Mouse (Mus musculus) intestine, embryonic 15.5 days (tissue): ENCODE measurements around the gene Fbxl18. TPM values are rescaled to one million over a fixed set of nuclear protein-coding genes. Genes with fewer than 3 reads are reported as not detected.
A peak's percentile ranks its signal among the peaks of the same experiment; 100 is the strongest.

Experiments used
- ATAC-seq: fragments of 200-750 bp; cut with Nextera tagmentation; 2 replicates; pipeline ENCODE4 v1.8.0; 2017; ENCODE audit warnings: moderate TSS enrichment, moderate library complexity
- H3K27ac ChIP-seq: fragments of 300-500 bp; sonication (generic); 2 replicates; pipeline ENCODE4 v1.5.1; 2015; ENCODE audit warnings: mild to moderate bottlenecking, inconsistent platforms
- H3K27me3 ChIP-seq: fragments of 300-500 bp; sonication (generic); replicated peaks from 2 replicates; pipeline ENCODE4 v1.6.1; 2015; ENCODE audit warnings: inconsistent platforms
- H3K36me3 ChIP-seq: fragments of 300-500 bp; sonication (generic); 2 replicates; pipeline ENCODE4 v1.6.1; 2015; ENCODE audit warnings: inconsistent platforms
- H3K4me1 ChIP-seq: fragments of 300-500 bp; sonication (generic); replicated peaks from 2 replicates; pipeline ENCODE4 v1.6.1; 2015; ENCODE audit warnings: inconsistent platforms
- H3K4me2 ChIP-seq: fragments of 300-500 bp; sonication (generic); replicated peaks from 2 replicates; pipeline ENCODE4 v1.6.1; 2015; ENCODE audit warnings: mild to moderate bottlenecking, inconsistent platforms
- H3K4me3 ChIP-seq: fragments of 300-500 bp; sonication (generic); replicated peaks from 2 replicates; pipeline ENCODE4 v1.5.1; 2015; ENCODE audit warnings: inconsistent platforms
- H3K9ac ChIP-seq: fragments of 300-500 bp; sonication (generic); 2 replicates; pipeline ENCODE4 v1.6.1; 2015; ENCODE audit warnings: inconsistent platforms
- H3K9me3 ChIP-seq: fragments of 300-500 bp; sonication (generic); 2 replicates; pipeline ENCODE4 v1.6.1; 2016; ENCODE audit warnings: inconsistent platforms
- WGBS: fragments of 180-500 bp; shearing (Covaris S2); methylation state at CpG from one replicate; pipeline ENCODE4 v1.1.7; 2015; 5-methylcytosine and 5-hydroxymethylcytosine counted together
- polyA plus RNA-seq: library from polyadenylated mRNA; unstranded; fragments of >200 nt; fragmentation: Nextera tagmentation; extraction: Ambion mirVana; gene quantifications from 2 replicates; pipeline ENCODE4 v1.2.1, GENCODE M21; 2015

The Fbxl18 gene
- polyA plus RNA-seq, result 11.1 and 11.4 TPM in 2 replicates

DNA sequence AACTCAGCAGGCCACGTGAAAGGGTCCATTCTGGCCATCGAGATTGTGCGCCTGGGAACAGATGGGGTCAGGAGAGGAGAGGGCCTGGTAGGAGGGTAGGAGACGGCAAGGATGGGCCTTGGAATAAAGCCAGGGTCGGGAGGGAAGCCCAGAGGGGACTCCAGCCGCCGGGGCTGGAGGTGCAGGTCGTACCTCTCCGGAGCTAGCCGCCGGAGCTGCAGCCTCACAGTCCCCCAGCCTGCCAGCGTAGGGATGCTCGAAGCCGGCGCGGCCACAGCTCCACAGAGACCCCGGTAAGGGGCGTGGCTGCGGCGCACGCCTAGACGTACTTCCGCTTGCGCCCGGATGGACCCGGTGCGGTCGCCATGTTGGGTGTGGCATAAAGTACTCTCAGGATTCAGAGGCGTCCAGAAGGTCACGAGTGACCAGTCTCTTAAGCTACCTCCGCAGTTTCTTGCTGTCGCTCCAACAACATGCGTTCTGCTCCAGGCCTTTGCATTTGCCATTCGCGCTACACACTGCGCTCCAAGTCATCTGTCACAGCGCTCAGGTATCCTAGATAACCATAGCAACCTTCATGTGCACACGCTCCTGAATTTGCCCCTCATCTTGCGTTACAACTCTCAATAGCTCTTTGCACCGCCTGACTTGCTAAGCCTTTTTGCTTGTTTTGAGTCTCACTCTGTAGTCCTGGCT is at the start of gene Fbxl18:
Gene Fbxl18, minus strand, starts transcription at position 504 of the 696 bp plus-strand sequence.
- Histone ChIP-seq H3K9ac (peak within 1 kb of the TSS; percentile 64), H3K27me3 (no peaks in the 10 kb centered on the region), H3K36me3 (no peaks in the 10 kb centered on the region), H3K4me3 (peak within 1 kb of the TSS; percentile 63), H3K4me2 (peak within 1 kb of the TSS; percentile 69), H3K4me1 (peaks cover 16% of the 10 kb centered on the region), H3K27ac (peak within 1 kb of the TSS; percentile 42), H3K9me3 (no peaks in the 10 kb centered on the region)
- WGBS, result under 1% methylated on average over 40 of the region's 40 CpGs
- peak; percentile 90 for ATAC-seq

DNA sequence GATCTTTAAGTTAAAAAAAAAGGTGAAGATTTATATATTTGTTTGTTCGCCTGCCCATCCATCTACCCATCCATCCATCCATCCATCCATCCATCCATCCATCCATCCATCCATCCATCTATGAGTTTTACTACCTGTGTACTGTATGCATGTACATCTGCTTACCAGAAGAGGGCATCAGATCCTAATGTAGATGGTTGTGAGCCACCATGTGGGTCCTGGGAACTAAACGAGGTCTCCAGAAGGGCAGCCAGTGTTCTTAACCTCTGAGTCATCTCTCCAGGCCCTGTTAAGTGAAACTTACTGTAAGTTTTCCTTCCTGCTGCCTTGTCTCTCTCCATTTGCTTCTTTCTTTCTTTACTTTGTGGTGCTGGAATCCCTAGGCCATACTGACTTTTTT is 45.2 kb upstream of the Fbxl18 start:
- Histone ChIP-seq H3K4me2 (no peak overlapping the region), H3K27ac (no peak overlapping the region), H3K27me3 (no peaks in the 10 kb centered on the region), H3K9me3 (no peaks in the 10 kb centered on the region), H3K4me3 (no peak overlapping the region), H3K36me3 (no peaks in the 10 kb centered on the region), H3K9ac (no peak overlapping the region), H3K4me1 (peaks cover 8% of the 10 kb centered on the region)
- 64% methylated on average over 2 of the region's 2 CpGs for WGBS
- ATAC-seq, result no peak

DNA sequence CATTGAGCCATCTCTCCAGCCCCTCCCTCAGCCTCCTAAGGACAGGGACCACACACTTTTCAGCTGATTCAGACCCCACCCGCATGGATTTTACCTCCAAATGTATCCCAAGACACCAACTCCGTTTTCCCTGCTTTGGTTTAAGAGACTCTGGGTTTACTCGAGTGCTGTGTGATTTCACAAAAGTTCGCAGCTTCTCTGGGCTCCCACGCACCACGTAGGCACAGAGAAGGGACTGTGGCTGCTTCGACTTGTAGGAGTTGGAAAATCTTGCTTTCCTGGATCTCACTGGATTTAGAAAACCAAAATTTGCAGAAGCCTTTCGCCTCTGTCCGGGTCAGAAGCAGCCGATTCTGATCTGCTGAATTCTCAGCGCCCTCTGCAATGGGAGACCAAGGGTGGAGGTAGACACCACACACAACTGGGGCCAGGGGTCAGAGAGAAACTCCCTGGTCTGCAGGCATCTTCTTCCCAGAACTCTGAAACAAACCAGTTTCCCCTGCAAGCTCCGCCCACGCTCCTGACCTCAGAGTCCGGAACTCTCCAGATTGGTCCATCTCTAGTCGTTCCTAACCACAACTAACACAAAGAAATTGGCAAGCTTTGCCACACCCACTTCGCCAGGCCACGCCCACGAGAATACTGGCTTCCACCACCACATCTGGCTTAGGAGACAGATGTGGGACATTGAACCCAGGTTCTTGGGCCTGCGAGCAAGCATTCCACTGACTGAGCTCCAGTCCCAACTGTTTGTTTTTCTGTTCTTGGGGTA is 42.9 kb upstream of the Fbxl18 start:
- Histone ChIP-seq H3K27me3 (no peaks in the 10 kb centered on the region), H3K4me2 (no peak overlapping the region), H3K9me3 (no peaks in the 10 kb centered on the region), H3K27ac (no peak overlapping the region), H3K4me1 (peaks cover 8% of the 10 kb centered on the region; the same call in 1 of the 2 replicates), H3K36me3 (no peaks in the 10 kb centered on the region), H3K4me3 (no peak overlapping the region), H3K9ac (no peak overlapping the region)
- ATAC-seq, result 0 out of 2 replicates have a peak, but pooled peaks have one; percentile 27
- WGBS, result 37% methylated on average over 19 of the region's 19 CpGs

DNA sequence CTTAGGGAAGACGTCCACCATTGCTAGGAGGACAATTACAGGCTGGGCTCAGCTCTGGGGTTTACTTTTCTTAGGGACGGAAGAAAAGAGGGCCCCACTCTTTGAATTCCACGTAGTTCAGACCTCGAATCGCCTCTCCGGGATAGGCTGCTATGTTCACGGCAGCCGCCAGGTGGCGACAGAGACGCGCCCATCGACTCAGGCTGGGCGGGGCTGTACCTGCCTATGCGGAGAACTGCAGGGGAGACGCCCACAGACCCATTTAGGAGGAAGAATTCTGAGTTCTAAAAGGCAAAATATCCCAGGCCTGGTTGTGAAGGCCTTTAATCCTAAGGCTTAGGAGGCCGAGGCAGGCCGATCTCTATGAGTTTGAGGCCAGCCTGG is 41.1 kb upstream of the Fbxl18 start:
- H3K4me2 ChIP-seq, result peak overlapping the region; percentile 47
- 0 out of 2 replicates have a peak overlapping the region, but pooled peaks have one; percentile 2 for H3K4me3 ChIP-seq
- H3K9ac ChIP-seq, result peak overlapping the region; percentile 6; the same call in 1 of the 2 replicates
- no peaks in the 10 kb centered on the region for H3K9me3 ChIP-seq
- peaks cover 8% of the 10 kb centered on the region for H3K4me1 ChIP-seq
- no peak overlapping the region for H3K27ac ChIP-seq
- 3% methylated on average over 17 of the region's 17 CpGs for WGBS
- H3K36me3 ChIP-seq, result no peaks in the 10 kb centered on the region
- peak; percentile 44 for ATAC-seq
- no peaks in the 10 kb centered on the region for H3K27me3 ChIP-seq

DNA sequence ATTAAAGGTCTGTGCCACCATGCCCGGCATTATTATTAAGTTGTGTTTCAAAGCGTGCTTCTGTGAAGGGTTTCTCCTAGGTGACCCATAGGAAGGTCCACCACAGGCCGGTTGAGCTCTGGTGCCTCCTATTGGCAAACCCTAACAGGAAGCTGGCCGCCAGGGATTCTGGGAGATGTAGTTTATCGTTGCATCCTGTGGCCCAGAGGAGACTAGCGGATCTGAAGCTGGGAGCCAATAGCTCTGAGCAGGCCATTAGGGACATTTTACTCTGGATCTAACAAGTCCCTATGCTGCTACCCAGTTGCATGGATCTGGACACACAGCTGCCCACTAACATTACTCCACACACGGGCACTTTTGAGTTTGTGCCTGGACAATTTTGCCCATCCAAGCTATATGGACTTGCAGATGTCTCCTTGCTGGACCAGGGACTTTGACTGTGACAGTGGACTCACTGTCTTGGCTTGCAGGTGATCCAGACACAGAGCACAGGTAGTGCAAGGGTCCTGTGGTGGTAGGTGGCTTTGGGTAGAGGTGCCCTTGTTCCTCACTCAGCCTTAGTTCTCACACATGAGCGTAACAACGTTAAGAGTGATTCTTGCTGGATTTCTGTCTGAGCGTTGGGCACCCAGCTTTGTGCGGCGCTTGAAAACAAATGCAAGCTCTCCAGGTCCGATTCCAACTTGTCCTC is 40.6 kb upstream of the Fbxl18 start:
- 20% methylated on average over 13 of the region's 13 CpGs for WGBS
- no peaks in the 10 kb centered on the region for H3K9me3 ChIP-seq
- H3K27ac ChIP-seq, result 0 out of 2 replicates have a peak overlapping the region, but pooled peaks have one; percentile 7
- H3K4me1 ChIP-seq, result peaks cover 8% of the 10 kb centered on the region
- H3K36me3 ChIP-seq, result no peaks in the 10 kb centered on the region
- 0 out of 2 replicates have a peak overlapping the region, but pooled peaks have one; percentile 2 for H3K4me3 ChIP-seq
- peak; percentile 64 for ATAC-seq
- no peaks in the 10 kb centered on the region for H3K27me3 ChIP-seq
- peak overlapping the region; percentile 6; the same call in 1 of the 2 replicates for H3K9ac ChIP-seq
- H3K4me2 ChIP-seq, result peak overlapping the region; percentile 47

DNA sequence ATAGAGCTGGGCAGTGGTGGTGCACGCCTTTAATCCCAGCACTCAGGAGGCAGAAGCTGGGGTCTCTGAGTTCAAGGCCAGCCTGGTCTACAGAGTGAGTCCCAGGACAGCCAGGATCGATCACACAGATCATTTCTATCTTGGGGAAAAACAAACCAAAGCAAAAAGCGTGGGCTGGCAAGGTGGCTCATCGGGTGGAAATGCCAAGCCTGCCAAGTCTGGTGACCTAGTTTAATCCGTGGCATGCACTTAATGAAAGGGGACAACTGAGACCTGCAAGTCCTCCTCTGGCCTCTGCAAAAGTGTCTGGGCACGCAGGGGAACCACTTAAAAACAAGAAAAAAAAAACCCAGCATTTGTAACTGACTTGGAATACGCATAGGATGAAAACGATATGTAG is 37.5 kb upstream of the Fbxl18 start:
- no peaks in the 10 kb centered on the region for H3K9me3 ChIP-seq
- no peak overlapping the region for H3K9ac ChIP-seq
- peaks cover 12% of the 10 kb centered on the region for H3K4me1 ChIP-seq
- WGBS, result 75% methylated on average over 8 of the region's 8 CpGs
- H3K4me2 ChIP-seq, result no peak overlapping the region
- ATAC-seq, result no peak
- H3K36me3 ChIP-seq, result no peaks in the 10 kb centered on the region
- H3K27ac ChIP-seq, result no peak overlapping the region
- no peak overlapping the region for H3K4me3 ChIP-seq
- no peaks in the 10 kb centered on the region for H3K27me3 ChIP-seq

DNA sequence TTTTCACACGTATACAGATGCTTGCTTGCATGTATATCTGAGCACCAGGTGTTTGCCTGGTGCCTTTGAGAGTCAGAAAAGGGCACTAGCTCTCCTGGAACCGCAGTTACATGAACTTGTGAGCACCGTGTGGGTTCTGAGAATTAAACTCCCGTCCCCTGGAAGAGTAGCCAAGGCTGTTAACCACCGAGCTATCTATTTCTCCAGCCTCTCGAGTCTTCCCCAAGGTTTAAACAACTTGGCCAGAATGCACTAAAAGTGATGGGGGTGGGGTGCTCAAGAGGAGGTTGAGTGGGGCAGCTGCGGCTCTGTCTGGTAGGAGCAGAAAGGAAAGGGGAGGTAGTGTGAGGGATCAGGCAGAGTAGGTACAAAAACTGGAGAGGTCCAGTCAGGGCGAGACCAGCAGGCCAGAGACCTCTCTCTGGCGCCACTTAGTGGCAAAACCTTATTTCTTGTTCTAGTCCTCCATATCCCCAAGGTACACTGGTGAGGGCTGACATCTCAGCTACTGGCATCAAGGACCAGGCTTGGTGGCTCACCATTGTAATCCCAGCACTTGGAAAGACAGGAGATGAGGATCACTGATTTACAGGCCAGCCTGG is 37.0 kb upstream of the Fbxl18 start:
- Histone ChIP-seq H3K4me2 (peak overlapping the region; percentile 3; the same call in 1 of the 2 replicates), H3K36me3 (no peaks in the 10 kb centered on the region), H3K9me3 (no peaks in the 10 kb centered on the region), H3K27me3 (no peaks in the 10 kb centered on the region), H3K4me1 (peaks cover 17% of the 10 kb centered on the region), H3K9ac (no peak overlapping the region; the same call in 1 of the 2 replicates), H3K4me3 (no peak overlapping the region), H3K27ac (no peak overlapping the region)
- peak; percentile 59 for ATAC-seq
- WGBS, result 18% methylated on average over 9 of the region's 9 CpGs

DNA sequence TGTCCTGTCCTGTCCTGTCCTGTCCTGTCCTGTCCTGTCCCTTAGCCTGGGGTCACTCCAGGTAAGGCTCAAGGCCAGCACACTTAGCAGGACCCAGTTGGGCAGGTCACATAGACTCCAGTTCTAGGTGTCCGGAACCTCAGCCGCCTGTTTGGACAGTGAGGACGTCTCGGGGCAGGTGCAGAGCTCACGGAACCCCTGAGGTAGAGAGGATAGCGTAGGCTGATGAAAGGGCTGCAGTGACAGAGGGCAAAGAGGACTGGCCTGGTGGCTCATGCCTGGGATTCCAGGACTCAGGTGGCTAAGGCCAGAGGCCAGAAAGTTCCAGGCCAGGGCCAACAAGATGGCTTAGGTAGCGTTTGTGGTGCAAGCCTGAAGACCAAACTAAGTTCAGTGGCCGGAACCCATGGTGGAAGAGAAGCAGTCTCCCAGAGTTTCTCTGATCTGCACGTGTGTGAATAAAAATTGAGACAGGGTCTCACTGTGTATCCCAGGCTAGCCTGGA is 36.1 kb upstream of the Fbxl18 start:
- peaks cover 24% of the 10 kb centered on the region for H3K4me1 ChIP-seq
- H3K36me3 ChIP-seq, result no peaks in the 10 kb centered on the region
- no peak for ATAC-seq
- no peaks in the 10 kb centered on the region for H3K9me3 ChIP-seq
- 0 out of 2 replicates have a peak overlapping the region, but pooled peaks have one; percentile 9 for H3K27ac ChIP-seq
- no peak overlapping the region for H3K4me3 ChIP-seq
- H3K4me2 ChIP-seq, result no peak overlapping the region
- 90% methylated on average over 9 of the region's 9 CpGs for WGBS
- no peaks in the 10 kb centered on the region for H3K27me3 ChIP-seq
- H3K9ac ChIP-seq, result no peak overlapping the region

DNA sequence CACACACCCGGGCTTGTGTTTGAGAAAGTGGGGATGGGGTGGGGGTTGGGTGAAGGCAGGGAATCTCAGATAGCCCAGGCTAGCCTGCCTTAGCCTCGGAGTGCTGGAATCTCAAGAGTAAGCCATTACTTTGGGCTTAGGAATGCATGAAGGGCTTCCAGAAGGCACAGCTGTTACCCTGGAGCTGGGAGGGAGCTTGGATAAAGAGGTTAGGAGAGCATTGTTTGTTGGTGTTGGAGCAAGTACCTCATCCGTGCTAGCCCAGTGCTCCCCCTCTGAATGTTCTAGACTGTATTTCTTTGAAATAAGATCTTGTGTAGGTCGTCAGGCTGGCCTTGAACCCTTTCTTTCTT is 34.2 kb upstream of the Fbxl18 start:
- Histone ChIP-seq H3K9me3 (no peaks in the 10 kb centered on the region), H3K4me3 (peak overlapping the region; percentile 46), H3K9ac (peak overlapping the region; percentile 68), H3K27ac (peak overlapping the region; percentile 90), H3K27me3 (no peaks in the 10 kb centered on the region), H3K4me1 (peaks cover 33% of the 10 kb centered on the region), H3K36me3 (no peaks in the 10 kb centered on the region), H3K4me2 (peak overlapping the region; percentile 85)
- no peak for ATAC-seq
- WGBS, result 20% methylated on average over 4 of the region's 4 CpGs

DNA sequence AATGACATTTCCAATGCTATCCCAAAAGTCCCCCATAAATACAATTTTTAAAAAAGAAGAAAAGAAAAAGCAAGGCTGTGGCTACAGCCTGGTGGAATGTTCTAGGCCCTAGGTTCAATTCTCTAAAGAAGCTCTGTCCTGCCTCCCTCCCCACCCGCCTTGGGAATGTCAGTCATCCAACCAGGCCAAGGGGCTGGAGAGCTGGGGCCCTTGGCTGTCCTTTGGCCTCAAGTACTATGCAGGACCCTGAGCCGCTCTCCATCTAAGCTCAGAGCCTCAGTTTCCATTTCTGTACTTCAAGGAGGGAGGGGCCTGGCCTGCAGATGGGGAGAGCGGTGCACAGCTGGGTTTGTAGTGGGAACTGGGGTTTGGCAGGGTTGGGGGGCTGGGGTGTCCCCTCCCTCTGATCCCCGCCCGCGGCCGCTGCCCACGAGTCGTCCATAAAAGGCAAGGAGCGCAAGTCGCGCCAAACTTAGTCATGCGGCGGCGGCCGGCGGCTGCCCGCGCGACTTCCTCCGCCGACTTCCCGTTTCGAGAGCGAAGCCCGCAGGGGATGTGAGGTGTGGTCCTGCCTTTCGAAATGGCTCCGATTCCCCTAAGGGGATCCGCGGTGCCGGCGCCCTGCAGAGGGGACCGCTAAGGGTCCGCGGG is 33.7 kb upstream of the Fbxl18 start:
- WGBS, result 3% methylated on average over 35 of the region's 35 CpGs
- peak; percentile 13 for ATAC-seq

DNA sequence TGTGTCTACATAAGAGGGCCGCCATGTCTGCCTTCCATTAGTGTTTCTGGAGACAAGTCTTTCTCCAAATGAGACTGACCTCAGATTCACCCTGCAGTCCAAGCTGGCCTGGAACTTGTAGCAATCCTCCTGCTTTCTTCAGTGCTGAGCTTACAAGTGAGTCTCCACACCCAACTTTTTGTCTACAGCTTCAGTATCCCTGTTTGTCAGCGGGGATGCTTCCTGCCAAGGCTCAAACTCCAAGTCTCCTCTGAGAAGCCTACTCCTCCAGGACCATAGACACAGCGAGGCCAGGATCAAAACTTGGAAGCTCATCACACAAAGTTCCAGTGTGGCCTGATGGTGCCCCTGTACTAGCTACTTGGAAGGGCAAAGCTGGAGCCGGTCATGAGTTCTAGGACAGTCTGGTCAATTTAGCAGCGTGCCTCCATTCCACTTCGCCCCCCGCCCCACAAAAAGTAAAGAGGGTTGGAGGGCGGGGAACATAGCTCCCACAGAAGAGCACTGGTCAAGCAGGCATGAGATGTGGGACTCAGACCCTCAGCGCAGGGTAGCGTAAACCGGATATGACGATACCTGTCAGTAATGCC is 32.2 kb upstream of the Fbxl18 start:
- H3K4me2 ChIP-seq, result no peak overlapping the region
- WGBS, result 91% methylated on average over 12 of the region's 12 CpGs
- ATAC-seq, result no peak

More for the DNA sequence above, 33.7 kb upstream of the Fbxl18 start:
- no peaks in the 10 kb centered on the region for H3K9me3 ChIP-seq
- no peaks in the 10 kb centered on the region for H3K36me3 ChIP-seq
- H3K27ac ChIP-seq, result peak overlapping the region; percentile 90
- peak overlapping the region; percentile 85 for H3K4me2 ChIP-seq
- H3K4me1 ChIP-seq, result peaks cover 33% of the 10 kb centered on the region
- peak overlapping the region; percentile 46 for H3K4me3 ChIP-seq
- peak overlapping the region; percentile 68 for H3K9ac ChIP-seq
- H3K27me3 ChIP-seq, result no peaks in the 10 kb centered on the region

More for the DNA sequence above, 32.2 kb upstream of the Fbxl18 start:
- Histone ChIP-seq H3K27me3 (no peaks in the 10 kb centered on the region), H3K4me1 (peaks cover 33% of the 10 kb centered on the region), H3K36me3 (no peaks in the 10 kb centered on the region), H3K9ac (no peak overlapping the region), H3K27ac (peak overlapping the region; percentile 91), H3K4me3 (no peak overlapping the region), H3K9me3 (no peaks in the 10 kb centered on the region)
